Mouse (Mus musculus): ENCODE data around the gene Trim9. TPM values are rescaled to one million over a fixed set of nuclear protein-coding genes. Genes with fewer than 3 reads are reported as not detected.

The Trim9 gene
- total RNA-seq, 2 experiments from 2014 or later: 1.7 to 2.0 TPM

DNA sequence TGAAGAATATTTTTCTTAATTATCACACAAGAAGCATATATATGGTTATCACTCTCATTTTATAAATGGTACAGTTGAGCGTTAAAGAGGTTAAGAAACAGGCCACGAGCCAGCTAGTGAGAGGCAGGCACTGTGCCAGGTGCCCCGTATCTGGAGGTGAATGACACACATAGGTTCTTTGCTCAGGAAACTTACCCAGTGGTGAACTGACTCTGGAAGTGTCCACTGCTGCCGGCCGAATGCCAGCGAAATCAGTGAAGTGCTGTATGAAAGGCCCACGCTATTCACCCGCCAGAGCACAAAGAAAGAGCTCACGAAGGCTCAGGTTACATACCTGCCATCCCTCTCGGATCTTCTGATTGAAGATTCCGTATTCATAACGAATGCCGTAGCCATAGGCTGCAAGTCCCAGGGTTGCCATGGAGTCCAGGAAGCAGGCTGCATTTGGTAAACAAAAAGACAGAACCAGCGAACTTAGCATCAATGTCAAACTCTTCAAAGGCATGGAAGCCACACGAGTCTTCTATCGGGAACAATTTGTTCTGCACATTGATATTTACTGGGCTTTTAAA, 131.1 kb downstream of the Trim9 start:
- no peak for DNase-seq (ENCODE audit: low spot score in 2 of 2)

- DNase-seq (ENCODE audit: low spot score in 2 of 2): no peak
Measured at GRCm38 (mm10) chr12:70214281-70214680, 133.1 kb downstream of the Trim9 start.

DNA sequence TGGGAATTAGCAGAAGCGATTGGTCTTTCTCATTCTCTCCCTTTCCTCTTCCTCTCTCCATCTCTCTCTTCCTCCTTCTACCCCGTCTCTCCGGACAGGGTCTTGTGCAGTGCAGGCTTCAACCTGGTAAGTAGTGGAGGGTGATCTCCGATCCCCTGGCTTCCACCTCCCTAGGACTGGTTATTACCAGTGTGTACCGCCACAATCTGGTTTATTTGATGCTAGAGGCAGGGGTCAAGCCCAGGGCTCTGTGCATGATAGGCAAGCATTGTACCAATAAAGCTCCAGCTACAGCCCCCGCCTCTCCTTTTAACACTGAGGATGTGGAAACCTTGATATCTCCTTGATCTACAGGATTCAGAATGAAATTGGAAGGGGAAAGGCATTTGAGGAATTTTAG, 133.8 kb downstream of the Trim9 start:
- DNase-seq (ENCODE audit: low spot score in 2 of 2): no peak

DNA sequence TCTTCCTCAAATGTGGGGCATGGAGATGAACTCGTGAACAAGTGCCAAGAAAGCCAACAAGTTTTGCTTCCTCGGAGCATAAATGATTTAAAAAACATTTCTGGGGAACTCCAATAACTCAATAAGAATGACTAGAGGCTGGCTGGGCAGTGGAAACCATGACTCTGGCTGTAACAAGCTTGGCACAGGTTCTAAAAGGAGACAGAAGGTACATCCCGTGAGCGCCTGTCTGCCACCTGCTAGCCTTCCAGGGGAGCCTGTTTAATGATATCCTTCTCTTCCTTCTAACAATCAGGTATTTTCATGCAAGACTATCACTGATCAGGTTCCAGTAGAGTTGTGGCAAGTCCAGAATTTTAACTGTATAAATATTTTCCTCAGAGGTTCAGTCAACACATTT, 134.9 kb downstream of the Trim9 start:
- no peak for DNase-seq (ENCODE audit: low spot score in 2 of 2)

- DNase-seq (ENCODE audit: low spot score in 2 of 2): no peak
Measured at GRCm38 (mm10) chr12:70208214-70208613, 139.2 kb downstream of the Trim9 start.

- DNase-seq (ENCODE audit: low spot score in 2 of 2): no peak
Measured at GRCm38 (mm10) chr12:70204433-70204832, 143.0 kb downstream of the Trim9 start.

DNA sequence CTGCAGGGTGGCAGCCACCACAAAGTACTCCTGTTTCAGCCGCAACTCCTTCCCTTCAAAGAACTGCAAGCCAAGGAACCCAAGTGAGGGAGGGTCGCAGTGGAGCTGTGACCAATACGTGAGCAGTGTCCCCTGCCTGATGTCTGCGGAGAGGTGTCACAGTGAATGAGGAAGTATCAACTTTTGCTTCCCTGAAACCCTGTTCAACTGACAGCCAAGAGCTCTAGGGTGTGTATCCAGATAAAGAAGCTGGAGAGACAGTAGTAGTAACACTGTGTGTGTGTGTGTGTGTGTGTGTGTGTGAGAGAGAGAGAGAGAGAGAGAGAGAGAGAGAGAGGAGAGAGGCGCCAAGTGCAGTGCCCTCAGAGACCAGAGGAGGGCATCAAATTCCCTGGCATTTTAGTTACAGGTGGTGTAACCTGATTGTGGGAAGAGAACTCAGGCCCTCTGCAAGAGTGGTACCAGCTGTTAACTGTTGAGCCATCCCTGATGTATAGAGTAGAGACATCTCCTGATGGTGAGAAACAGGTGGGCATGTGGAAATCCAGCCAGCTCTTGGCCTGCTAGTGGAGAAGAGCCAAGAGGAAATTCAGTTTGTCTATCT, 145.4 kb downstream of the Trim9 start:
- DNase-seq (ENCODE audit: low spot score in 2 of 2): no peak

DNA sequence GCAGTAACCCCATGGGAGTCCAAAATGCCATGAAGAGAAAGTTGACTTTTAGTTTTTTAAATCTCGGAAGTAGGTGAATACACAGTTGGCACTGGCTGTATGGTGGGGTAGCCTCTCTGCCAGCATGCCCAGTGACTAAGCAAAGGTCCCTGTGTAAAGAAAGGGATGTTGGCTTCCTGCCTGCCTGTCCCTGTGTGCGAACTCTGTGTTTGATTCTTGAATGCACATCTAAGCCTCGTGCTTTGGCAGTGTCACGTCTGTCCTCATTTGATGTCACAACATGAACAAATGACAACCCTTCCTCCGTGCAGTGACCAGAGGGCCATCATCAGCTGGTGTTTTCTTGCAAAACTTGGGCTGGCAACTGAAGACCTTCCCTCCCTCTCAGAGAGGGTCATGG, 151.1 kb downstream of the Trim9 start:
- DNase-seq (ENCODE audit: low spot score in 2 of 2): no peak

- no peak for DNase-seq (ENCODE audit: low spot score in 2 of 2)
Measured at GRCm38 (mm10) chr12:70195426-70195825, 152.0 kb downstream of the Trim9 start.

Other genes with a start within 250 kb of the Trim9 start
- gene Nin, start 233.9 kb downstream of the Trim9 start, total RNA-seq (2021): 10 to 100 TPM; 25.6 to 27.8 TPM
- gene Abhd12b, start 193.5 kb downstream of the Trim9 start, total RNA-seq (2021): not detected
- 100 to 1,000 TPM; 140 to 317 TPM for gene Pygl, start 116.1 kb downstream of the Trim9 start, total RNA-seq (2021)
- 10 to 100 TPM; 40.2 to 46.3 TPM for gene Tmx1, start 105.5 kb upstream of the Trim9 start, total RNA-seq (2021)